Mouse (Mus musculus) layer of hippocampus, adult 18-20 months (tissue): ENCODE measurements around the gene Akt2. TPM values are rescaled to one million over a fixed set of nuclear protein-coding genes. Genes with fewer than 3 reads are reported as not detected.
A peak's percentile ranks its signal among the peaks of the same experiment; 100 is the strongest.

Source experiments
- DNase-seq, 2 experiments: peaks; one replicate each; pipeline ENCODE4 v3.0.0; 2022; ENCODE audit warnings: low spot score in 2 of 2
- long read RNA-seq: library from polyadenylated mRNA; stranded (forward); transcript quantifications from one replicate; pipeline ENCODE4 v2.0.0, GENCODE M21; 2021
- total RNA-seq, 2 experiments: library from RNA; stranded (reverse); gene quantifications; 2 replicates each; pipeline ENCODE4 v1.2.3; 2021

Gene Akt2
- total RNA-seq, result 100 to 1,000 TPM in 1 of 2 experiments, 10 to 100 TPM in 1; 88.8 to 103 TPM
- long read RNA-seq, full-length matches to known transcripts, result 110 of 170 reads
- long read RNA-seq, partial matches to known transcripts, result 26 of 170 reads
- long read RNA-seq, other reads (novel, unspliced or antisense), result 34 of 170 reads

DNA sequence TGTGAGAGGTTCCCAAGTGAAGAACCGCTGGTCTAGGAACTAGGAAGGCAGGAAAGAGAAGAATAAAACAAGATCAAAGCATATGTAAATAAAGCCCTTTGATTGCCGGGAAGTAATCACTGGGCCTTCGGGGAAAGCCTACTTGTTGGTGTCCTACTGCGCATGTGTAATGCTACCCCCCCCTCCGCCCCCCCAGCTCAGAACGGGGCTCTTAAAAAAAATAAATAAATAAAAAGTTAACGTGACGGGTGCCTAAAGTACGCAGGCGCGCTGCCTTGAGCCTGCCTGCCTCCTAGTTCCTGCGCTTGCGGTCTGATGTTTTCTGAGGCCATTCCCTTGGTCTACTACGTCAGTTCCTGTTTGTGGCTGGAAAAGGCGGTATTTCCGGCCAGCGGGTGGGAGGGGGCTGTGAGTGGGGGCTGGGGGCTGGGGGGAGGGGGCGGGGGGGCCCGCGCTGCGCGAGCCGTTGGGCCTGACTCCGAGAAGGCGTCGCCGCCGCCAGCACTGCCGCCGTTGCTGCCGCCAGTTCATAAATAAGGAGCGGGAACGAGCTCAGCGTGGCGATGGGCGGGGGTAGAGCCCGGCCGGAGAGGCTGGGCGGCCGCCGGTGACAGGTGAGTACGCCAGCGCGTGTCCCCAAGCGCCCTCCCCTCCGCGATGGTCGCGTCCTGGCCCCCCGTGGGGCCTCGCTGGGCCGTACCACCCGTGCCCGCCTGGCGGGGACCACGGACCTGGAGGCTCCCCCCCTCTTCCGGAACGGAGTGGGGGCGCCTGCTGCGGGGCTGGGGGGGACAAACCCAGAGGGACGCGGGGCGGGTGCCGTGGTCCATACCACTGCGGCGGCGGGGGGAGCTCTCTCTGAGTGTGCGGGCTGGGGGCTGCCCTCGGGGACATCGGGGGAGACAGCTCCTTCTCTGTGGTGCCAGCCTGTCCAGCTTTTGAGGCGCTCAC, at the start of gene Akt2:
Akt2 (plus strand) TSS at position 287 of the 951 bp plus-strand sequence.
- DNase-seq, result peak; percentile 91 to 95

DNA sequence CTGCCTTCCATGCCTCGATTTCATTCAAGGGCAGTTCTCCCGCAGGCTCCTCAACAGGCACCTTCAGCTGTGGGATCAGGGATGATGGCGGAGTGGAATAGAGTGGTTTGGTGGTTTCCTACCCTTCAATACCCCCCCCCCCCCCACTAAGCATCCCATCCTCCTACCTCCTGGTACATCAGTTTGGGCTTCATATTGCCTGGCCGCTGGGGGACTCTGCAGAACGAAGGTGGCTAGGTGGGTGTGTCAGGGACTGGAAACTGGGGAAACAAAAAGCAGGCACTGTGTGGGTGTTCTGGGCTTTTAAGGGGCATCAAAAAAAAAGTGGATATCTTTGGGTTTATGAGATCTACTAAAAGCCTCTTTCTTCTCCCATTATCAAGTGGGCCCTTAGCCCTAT, 49.4 kb upstream of the Akt2 start:
- no peak for DNase-seq

DNA sequence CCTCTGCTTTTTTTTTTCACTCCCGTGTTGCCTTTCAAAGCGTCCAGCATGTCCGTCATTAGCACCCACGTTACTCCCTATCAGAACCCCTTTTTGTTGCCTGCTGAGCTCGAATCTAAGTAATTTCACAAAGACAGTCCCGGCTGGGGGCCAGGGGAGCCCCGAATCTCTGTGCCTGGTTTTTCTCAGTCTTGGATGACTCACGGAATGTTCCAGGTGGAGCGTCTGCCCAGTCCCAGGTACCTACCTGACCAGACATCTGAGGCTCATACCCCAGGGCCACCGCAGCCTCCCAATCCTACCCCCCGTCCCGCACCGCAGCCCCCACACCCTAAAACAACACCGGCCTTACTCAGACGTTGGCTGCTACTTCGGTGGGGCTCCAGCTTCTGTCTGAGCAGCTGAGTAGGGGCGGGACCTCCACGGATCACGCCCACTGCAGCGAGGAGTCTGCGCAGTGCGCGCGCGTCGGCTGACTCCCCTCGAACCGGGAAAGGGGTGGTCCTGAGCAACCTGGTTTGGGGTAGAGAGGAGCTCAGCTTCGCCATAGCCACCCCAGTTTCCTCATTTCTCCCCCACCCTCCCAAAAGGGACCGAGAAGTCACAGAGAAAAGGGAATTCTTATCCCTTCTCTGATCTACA, 48.8 kb upstream of the Akt2 start:
- peak; percentile 90 to 92 for DNase-seq

DNA sequence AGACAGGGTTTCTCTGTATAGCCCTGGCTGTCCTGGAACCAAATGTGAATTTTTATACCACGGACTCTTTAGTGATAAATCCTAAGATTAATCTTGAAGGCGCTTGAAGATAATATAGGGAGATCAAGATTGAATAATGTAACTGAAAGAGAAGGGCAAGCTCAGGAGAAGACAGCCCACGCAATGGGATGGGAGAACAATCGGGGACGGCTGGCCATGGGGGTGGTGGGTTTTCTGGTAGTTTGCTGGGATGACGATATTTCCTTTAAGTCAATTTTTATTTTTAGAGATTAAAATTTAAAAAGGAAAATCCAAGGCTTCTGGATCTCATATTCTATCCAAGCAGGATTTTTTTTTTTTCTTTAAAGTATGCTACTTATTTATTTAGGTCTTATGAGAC, 48.3 kb upstream of the Akt2 start:
- DNase-seq, result no peak

DNA sequence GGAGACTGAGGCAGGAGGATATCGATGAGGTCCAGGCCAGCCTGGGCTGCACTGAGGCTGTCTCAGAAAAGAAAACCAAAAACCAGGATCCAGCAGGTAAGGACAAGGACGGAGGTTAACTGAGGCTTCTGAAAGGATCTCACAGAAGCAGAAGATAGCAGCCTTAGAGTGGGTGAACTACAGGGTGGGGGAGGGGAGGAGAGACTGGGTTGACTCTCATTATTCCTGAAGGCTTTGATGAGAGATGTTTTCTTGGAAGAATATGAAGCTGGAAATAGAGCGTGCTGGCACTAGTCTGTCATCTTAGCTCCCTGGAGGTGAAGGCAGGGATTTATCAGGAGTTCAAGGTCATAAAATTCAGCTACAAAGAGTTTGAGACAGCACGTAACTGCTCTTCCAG, 47.5 kb upstream of the Akt2 start:
- DNase-seq, result no peak

DNA sequence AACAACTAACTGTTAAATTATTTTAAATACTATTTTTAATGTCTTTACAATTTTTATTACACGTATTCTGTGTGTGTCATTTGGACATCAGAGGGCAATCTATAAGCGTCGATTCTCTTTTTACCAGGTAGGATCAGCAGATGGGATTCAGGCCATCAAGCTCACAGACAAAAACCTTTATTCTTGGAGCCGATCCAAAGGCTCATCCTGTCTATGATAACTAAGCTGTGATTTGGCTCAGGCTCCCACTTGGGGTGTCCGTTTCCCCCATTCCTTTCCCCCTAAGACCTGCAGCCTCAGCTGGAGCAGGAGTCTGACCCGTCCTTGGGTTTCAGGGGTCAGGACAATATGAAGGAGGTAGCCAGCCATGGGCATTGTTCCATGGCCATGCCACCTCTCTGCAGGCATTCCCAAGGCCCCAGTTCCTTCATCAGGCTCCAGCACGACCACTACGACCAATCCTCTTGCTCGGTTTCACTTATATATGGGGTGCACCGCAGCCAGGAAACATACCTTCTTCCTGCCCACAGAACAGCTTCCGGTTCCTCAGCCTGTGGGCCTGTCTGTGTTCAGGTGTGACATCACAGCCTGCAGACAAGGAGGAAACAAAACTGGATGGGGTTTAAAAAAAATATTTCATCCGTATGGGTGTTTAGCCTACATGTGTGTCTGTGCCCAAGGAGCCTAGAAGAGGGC, 46.5 kb upstream of the Akt2 start:
- DNase-seq, result no peak

DNA sequence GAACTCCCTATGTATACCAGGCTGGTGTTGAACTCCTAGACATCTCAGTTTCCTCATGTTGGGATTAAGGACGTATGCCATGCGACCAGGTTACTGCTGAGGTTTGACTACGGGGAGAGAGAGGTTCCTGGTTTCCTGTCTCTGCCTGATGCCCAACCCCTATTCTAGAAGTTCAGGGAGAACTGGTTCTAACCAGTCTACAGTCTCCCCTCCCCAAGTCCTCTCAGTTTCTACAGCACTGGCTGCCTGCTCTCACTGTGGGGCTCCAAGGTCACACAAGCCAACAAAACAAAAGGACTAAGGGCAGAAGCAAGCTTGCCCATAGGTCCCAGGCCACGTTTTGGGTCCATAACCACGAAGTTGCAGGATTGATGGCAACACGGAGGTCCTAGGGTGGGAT, 41.8 kb upstream of the Akt2 start:
- DNase-seq, result no peak

DNA sequence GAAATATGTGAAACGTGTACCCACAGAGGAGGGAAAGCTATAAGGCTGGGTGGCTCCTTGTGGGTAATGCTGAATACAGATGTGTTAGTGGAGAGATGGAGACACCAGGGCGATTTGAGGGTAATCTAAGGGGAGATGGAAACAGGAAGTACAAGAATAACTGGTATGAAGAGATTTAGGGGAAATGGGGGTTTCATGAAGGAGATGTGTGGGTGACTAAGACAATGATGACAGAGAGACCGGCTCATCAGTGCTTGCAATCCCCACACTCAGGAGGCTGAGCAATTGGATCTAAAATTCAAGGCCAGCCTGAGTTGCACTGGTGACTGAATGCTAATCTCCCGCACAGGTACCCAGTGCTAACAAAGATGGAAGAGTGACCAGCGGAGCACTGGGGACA, 39.3 kb upstream of the Akt2 start:
- DNase-seq, result no peak

DNA sequence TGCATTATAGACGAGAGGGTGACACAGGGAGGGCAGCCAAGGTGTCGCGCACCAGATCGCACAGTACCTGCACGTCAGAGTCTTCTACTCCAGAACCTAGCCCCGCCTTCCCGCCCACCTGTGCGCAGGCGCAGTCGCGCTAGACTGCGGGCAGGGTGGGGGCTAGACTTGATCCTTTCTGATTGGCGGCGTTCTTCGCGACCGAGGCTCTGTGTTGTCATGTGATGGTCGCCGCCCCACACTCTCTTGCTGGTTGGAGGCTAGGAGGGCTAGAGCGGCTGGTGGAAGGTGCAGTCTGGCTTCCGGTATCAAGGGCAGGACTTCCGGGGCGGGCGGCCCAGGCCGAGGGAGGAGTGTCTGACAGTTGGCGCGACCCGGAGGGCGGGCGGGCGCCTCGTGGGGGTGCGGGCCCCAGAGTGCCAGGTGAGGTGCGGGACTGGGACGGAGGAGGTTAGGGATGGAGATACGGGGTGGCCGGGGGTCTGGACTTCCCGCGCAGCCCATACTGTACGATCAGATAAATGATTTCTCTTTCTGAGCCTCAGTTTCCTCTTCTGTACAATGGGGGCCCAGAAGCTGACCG, 38.3 kb upstream of the Akt2 start, which contains the start of the genes Pld3 and 2310022A10Rik:
Pld3 (minus strand) TSS at position 288 of the 583 bp plus-strand sequence.
2310022A10Rik (plus strand) TSS at position 303 of the 583 bp plus-strand sequence.
- peak; percentile 98 for DNase-seq

DNA sequence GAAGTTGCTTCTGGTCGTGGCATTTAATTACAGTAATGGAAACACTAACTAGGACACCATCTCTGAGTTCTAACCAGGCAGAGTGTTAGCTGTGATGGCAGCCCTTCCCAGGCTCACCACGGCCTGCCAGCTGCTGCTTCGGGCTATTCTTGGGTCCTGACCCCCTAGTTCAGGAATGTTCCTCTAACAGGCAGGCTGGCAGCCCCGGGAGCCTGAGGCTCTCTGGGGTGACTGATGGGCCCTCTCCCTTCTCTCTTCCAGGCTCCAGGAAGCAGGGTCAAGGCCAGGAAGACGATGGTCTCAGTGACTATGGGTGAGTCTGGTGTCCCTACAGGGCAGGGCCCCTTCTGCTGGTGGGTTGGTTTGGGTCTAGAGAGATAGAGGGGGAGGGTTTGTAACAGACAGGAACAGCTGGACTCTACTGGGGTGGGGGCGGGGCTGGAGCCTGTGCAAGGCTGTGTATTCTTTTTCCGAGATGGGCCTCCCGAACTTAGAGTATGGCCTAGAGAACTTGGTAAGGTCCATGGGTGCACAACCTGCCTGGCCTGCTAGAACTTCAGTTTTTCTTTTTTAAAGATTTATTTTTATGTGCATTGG, 31.0 kb upstream of the Akt2 start:
- DNase-seq, result no peak

DNA sequence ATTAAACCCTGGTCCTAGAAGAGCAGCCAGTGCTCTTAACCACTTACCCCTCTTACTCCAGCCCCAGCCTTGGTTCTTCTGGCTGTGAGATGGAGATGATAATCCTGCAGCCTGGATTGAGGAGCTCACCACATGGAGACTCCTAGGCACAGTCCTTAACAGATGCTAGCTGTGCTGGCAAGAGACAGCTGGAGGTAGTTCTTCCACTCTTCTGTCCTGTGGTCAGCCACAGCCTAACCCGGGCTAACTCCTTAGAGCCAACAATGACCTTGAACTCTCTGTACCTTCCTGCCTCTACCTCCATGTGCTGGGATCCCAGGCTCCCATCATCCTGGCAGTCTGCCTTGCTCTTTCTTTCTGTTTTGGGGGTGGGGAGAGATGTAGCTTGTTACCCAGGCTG, 30.4 kb upstream of the Akt2 start:
- DNase-seq, result no peak

DNA sequence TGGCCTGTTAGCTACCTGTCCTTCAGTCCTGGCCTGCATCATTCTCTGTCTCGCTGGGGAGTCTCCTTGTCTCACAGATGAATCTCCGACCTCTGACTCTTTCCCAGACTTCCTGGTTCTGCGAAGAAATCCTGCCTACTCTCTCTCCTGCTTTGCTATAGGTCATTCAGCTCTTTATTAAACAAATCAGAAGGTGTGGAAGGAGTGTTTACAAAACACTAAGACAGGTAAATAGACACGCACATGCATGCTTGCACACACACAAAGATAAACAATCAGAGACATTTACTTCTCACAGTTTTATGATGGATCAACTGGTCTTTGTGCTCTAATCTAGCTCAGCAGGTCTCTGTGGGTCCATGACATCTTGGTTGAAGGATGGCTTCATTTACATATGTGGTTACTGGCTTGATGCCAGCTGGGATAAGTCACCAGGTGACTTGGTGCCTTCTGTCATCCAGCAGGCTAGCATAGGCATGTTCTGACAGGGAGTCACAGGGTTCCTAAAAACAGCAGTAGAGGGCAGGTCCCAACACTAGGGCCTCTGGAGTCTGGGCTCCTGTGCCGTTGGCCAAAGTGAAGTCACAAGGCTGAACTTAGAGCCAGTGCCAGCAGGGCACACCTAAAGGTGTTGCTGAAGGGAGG, 21.6 kb upstream of the Akt2 start:
- DNase-seq, result no peak

DNA sequence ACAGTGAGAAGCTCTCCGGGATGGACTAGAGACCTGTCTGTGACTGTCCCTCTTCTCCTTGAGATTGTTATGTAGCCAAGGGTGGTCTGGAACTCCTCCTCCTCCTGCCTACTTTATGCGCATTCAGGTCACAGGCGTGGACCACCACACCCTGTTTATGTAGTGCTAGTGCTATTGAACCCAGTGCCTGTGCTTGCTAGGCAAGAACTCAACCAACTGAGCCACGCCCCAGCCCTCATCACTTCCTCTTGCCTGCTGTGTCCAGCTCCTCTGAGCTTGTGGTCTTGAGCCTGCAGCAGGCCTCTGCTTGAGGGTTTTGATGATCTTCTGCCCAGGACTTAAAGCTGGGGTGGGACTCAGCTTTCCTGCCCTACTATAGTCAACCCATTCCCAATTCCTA, 19.2 kb upstream of the Akt2 start:
- DNase-seq, result no peak

DNA sequence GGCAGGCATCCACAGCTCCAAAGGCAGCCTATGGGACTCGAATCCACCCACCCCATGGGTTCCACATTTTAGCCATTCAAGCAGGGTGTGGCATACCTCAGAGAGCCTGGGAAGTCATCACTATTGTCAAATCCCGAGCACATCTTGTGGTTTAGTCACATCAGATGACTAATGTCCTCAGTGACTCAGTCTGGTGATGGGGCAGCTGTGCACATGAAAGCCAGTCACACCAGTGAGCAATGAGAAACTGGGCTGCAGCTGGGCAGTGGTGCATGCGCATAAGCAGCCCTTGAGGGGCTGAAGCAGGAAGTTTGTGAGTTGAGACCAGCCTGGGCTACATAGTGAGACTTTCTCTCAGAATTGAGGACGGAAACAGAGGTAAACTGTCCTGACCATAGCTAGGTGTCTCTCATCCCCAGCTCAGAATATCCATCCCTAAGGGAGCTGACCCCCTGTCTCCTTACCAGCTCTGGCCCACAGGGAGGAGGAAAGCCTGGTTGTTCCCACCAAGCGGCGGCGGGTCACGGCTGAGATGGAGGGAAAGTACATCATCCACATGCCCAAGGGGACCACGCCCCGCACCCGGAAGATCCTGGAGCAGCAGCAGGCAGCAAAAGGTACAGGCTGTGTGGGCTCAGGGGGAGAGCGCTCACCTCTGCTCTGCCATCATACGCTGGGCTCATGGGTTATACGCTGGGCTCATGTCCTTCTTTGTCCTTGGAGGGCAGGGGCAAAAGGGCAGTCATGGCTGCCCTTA, 17.1 kb upstream of the Akt2 start:
- DNase-seq, result no peak

DNA sequence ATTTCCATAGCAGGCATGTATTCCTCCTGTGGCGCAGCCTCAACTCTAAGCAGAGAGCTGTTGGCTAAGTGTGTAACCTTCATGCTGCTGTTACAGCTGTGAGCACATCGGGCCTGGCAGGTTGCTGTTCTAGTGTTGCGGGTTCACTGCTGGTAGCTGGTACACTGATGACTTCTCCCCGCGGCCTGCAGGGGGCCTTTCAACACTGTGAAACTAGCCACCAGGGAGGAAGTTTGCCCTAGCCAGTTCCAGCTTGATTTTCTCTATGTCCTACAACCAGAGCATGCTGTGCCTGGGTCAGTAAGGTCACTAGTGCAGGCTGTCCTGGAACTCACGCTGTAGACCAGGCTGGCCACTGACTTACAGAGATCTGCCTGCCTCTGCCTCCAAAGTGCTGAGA, 14.4 kb upstream of the Akt2 start:
- peak in 1 of 2 experiments; percentile 53 for DNase-seq

DNA sequence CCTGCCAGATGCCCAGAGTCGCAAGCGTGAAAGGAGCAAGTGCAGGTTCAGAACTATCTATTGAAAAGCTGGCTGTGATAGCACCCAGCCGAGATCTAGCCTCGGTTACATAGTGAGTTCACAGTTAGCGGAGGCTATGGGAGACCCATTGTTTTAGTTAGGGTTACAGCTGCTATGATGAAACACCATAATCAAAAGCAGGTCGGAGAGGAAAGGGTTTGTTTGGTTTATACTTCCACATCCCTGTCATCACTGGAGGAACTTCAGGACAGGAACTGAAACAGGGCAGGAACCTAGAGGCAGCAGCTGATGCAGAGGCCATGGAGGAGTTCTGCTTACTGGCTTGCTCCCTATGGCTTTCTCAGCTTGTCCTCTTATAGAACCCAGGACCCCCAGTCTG, 13.8 kb upstream of the Akt2 start:
- DNase-seq, result no peak

DNA sequence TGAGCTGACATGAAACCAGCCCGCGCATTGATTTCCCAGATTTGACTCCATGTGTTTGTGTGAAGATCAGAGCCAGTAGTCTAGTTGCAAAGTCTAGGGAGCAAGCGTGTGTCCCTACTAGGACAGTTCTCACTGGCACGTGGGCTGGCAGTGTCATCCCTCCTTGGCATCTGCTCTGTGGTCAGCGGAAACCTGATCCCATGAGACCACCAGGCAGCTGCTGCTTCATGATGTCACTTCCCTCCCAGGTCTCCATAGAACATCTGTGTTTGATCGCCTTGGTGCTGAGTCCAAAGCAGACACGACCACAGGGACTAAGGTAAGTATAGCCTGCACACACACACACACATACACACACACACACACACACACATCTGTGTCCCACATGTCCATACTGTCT, 12.9 kb upstream of the Akt2 start:
- no peak for DNase-seq

DNA sequence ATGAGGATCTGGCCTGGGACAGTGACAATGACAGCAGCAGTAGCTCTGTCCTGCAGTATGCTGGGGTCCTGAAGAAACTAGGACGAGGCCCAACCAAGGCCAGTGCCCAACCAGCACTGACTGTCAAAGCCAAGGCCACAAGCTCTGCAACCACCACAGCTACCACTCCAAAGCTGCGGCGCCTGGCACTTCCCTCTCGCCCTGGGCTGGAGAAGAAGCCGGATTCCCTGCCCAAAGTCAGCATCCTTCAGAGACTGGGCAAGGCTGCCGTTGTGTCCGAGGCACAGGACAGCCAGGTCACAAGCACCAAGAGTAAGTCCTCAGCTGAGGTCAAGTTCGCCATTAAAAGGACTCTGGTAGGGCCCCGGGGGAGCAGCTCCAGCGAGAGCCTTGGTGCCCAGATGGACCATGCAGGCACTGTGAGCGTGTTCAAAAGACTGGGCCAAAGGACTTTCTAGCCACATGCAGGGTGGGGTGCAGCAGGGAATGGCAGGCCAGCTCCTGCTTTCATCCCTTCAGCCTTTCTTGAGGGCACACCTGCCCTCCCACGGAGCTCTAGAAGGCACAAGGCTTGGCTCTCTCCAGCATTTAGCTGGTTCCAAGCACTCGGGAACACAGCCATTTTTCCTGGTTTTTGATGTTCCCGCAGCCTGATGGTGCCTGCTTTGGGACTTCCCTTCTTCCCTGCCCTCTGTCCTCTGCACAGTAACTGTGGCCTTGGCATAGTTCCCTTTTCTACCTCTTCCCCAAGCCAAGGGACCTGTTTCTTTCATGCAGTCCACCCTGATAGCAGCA, 10.8 kb upstream of the Akt2 start:
- no peak for DNase-seq

DNA sequence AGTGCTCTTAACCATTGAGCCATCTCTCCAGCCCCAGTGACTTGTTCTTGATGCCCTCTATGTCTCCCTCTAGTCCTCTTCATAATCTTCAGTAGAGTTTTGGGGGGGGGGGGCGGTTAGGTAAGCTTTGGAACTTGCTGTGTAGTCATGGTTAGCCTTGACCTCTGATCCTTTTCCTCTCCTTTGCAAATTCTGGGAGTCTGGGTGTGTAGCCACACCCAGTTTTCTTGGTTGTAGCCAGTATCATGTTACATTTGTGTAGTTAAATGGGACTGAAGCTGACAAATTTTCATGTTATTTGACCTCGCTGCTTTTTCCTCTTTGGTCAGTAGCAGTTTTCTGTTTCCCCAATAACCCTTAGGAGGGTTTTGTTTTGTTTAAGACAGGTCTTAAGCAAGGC, 4.5 kb upstream of the Akt2 start:
- DNase-seq, result no peak
